Mouse (Mus musculus) brown adipose tissue, adult 24 weeks (tissue): ENCODE results near the gene AI413582. TPM values are rescaled to one million over a fixed set of nuclear protein-coding genes. Genes with fewer than 3 reads are reported as not detected.

Source experiments
- H3K27ac ChIP-seq: fragments of 200-500 bp; replicated peaks from 2 replicates; pipeline ENCODE4 v1.5.1; 2012; ENCODE audit warnings: low read depth, mild to moderate bottlenecking, low read length
- H3K4me1 ChIP-seq: fragments of 200-500 bp; 2 replicates; pipeline ENCODE4 v1.6.1; 2012; ENCODE audit warnings: low read length, mixed read lengths; ENCODE audit not compliant: control insufficient read depth, insufficient read depth, insufficient read length
- H3K4me3 ChIP-seq: fragments of 200-500 bp; 2 replicates; pipeline ENCODE4 v1.5.1; 2012; ENCODE audit warnings: low read depth, mild to moderate bottlenecking, low read length, moderate library complexity; ENCODE audit not compliant: insufficient read depth
- polyA plus RNA-seq: library from polyadenylated mRNA; stranded (reverse); fragments of >200 nt; gene quantifications from 2 replicates; pipeline ENCODE4 v1.2.4, GENCODE M21; 2012; ENCODE audit not compliant: missing spikeins, insufficient read depth, insufficient read length

Gene AI413582
- polyA plus RNA-seq, 1 experiment: 11.1 TPM

DNA sequence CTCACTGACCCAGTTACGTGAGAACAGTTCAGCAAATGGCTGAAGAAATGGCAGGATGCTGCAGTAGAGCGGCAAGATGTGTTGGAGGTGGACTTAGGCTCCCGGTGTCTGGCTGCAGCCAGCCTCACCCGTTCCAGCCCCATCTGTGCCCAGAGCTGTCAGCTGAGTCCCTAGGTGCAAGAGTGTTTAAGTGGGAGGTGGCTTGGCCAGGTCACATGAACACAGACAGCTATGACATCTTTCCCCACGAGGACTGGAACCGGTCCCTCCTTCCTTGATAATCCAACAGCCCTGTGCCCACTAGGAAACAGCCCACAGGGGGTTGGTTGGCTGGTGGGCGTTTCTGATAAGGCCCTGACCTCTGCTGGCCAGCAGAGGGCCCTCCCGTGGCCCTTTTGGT lies 37.5 kb downstream of the AI413582 start:
- H3K4me1 ChIP-seq: peaks cover 3% of the 10 kb centered on the region
- H3K4me3 ChIP-seq: no peak overlapping the region
- H3K27ac ChIP-seq: no peak overlapping the region

GRCm38 (mm10) chr17:27527188-27527587 lies 38.4 kb downstream of the AI413582 start:
- no peak overlapping the region for H3K4me3 ChIP-seq
- no peak overlapping the region for H3K27ac ChIP-seq
- H3K4me1 ChIP-seq: peaks cover 3% of the 10 kb centered on the region

- Histone ChIP-seq H3K27ac (no peak overlapping the region), H3K4me3 (no peak overlapping the region), H3K4me1 (no peaks in the 10 kb centered on the region)
Observed at GRCm38 (mm10) chr17:27523121-27523520, 42.4 kb downstream of the AI413582 start.

DNA sequence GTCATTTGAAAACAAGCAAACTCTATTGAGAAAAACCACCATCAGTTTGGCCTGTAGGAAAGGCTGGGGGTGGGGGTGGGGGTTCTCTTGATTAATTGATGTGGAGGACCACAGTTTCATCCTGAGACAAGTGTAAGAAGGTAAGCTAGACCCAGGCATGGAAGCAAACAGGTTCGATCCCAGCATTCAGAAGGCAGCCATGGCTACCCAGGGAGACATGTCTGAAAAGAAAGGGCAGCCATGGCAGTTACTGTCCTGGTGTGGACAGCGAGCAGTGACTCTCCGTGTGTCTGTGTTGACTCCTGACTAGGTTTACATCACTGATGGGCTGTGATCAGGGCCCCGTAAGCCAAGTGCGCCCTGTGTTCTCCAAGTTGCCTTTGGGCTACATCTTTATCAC lies 44.3 kb downstream of the AI413582 start, which contains the start of gene Grm4:
TSS of gene Grm4 (minus strand) at position 101 of the 400 bp plus-strand sequence.
- no peak within 1 kb of the TSS for H3K27ac ChIP-seq
- no peaks in the 10 kb centered on the region for H3K4me1 ChIP-seq
- H3K4me3 ChIP-seq: no peak within 1 kb of the TSS

DNA sequence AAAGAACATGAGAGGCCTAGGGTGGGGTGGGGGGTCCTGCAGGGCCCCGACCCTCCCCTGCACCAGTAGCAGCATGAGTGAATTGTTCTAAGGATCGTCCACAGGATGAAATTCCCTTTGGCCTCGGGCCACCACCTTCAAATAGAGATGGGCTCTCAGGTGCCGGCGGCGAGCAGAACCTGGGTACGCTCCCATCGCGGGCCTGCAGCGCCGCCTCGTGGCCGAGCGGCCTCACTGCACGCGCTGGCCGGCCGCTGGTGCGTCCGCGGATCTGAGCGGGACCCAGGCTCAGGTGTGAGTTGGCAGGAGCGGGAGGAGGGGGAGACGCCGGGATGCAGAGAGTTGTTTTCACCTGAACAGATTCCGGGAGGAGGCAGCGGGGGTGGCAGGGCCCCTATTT lies 45.0 kb downstream of the AI413582 start:
- no peaks in the 10 kb centered on the region for H3K4me1 ChIP-seq
- no peak overlapping the region for H3K27ac ChIP-seq
- no peak overlapping the region for H3K4me3 ChIP-seq

DNA sequence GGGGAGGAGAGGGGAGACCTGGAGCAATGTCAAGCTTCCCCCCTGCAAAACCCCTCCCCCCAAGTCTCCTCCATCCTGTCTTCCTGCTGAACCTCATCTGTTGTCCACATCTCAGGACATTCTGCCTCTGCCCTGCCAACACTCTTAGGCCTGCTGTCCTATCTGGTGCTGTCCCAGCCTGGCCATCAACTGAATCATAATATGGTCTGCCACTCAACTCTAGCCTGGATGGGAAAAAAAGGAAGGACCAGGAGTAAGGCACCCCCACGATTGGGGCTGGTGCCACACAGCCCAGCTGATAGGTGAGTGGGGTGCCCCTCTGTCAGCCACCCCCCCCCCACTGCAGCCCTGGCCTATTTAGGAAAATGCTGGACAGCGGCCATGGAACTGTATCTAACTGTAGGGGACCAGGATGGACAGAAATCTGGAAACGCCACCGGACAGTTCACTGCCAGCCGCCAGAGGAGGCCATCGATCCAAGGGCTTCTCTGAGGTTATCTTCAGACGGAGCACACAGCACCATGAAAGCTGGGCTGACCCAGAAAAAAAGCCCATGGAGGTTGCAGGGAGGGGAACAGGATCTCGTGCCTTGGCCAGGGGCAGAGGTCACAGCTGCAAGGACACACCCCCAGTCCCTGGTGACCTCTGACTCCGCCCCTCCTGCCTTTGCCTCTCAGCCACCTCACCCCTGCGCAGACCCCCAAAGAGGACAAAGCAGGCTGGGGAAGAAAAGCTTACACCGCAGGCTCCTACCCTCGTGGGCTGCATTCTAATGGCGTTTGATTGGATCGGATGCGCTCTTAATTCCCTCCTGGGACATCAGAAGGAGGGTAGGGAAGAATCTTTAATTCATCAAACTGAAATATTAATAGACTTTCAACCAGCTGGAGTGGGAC lies 46.6 kb downstream of the AI413582 start:
- Histone ChIP-seq H3K4me1 (no peaks in the 10 kb centered on the region), H3K4me3 (no peak overlapping the region), H3K27ac (no peak overlapping the region)

GRCm38 (mm10) chr17:27518296-27518695 lies 47.3 kb downstream of the AI413582 start:
- no peaks in the 10 kb centered on the region for H3K4me1 ChIP-seq
- H3K4me3 ChIP-seq: no peak overlapping the region
- no peak overlapping the region for H3K27ac ChIP-seq

DNA sequence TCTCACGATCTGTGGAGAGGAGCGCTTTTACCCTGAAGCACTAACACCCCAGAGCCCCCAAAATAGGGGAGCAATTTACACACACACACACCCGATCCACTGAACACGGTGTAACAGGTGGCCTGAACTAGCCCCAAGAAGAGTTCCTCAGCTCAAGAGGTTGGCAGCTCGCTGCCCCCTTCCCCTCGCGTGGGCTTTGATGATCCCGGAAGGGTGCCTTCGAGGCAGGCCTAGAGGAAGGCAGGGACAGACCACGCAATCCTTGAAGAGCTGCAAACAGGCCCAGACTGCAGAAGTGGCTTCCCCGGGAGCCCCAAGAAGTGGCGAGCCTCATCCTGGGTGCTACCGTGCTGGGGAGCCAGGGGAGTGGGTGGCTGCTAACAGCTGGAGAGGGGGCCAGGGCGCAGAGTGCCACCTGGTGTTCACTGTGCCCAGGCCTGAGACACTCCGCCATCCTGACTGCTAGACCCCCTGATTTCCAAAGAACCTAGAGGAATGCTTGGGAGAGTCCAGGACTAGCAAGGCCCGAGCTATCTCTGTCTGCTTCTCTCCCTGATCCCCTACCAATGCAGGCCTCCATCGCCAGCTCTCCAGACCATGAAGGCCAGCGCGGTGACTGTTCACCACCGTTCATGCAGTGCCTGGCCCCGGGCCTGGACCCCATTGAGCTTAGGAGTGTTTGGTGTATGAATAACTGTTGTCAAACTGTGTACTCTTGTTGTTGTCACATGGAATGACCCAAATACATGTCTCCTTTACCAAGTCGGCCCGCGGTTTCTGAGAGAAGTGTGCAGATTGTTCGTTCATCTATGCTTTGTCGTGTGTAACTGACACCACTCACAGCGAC lies 51.4 kb downstream of the AI413582 start:
- no peak overlapping the region for H3K4me3 ChIP-seq

More for the DNA sequence above, 51.4 kb downstream of the AI413582 start:
- Histone ChIP-seq H3K4me1 (no peaks in the 10 kb centered on the region), H3K27ac (no peak overlapping the region)

Other genes with a start within 250 kb of the AI413582 start
- gene Grm4, start 44.4 kb downstream of the AI413582 start, polyA plus RNA-seq: not detected in 2 replicates
- gene Hmga1, start 9.3 kb downstream of the AI413582 start, polyA plus RNA-seq: 10.2 TPM in 1 of 2 replicates, not detected in the other
- gene Nudt3, start 57.7 kb upstream of the AI413582 start, polyA plus RNA-seq: 68.4 and 69.5 TPM in 2 replicates
- gene RPS10-NUDT3, start 69.5 kb upstream of the AI413582 start, polyA plus RNA-seq: not detected in 2 replicates
- gene Rps10, start 70.9 kb upstream of the AI413582 start, polyA plus RNA-seq: 671 and 765 TPM in 2 replicates
- gene Pacsin1, start 89.8 kb upstream of the AI413582 start, polyA plus RNA-seq: not detected in 2 replicates
- gene Spdef, start 163.2 kb upstream of the AI413582 start, polyA plus RNA-seq: not detected in 2 replicates